Mouse (Mus musculus): ENCODE measurements around the gene Lgr4. TPM values are rescaled to one million over a fixed set of nuclear protein-coding genes. Genes with fewer than 3 reads are reported as not detected.

The Lgr4 gene
- polyA plus RNA-seq, 2 experiments, result 3.0 to 3.9 TPM

DNA sequence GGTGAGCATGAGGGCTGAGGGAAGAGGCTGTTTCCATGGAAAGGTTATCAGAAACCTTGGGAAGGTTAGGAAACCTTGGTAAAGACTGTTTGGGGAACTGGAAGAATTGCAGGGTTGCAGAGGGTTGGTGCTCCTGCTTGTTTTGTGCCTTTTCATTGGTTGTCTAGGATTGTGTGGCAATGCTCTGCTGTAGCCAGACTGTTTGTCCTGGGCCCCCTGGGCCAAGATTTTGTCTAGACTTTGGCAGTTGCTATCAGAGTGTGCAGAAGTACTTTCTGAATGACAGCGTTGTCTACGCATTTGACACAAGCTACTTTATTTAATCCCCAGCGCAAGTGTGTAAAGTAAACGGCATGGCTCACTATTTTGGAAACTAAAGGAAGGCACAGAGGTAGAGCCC lies 33.6 kb downstream of the Lgr4 start:
- H3K4me2 ChIP-seq (ENCODE audit: low read depth), result no peak overlapping the region
- peak in 1 of 3 experiments; percentile 22 for DNase-seq (ENCODE audit: low read depth in 3 of 3, low spot score in 3 of 3)
- no peak for TF ChIP-seq EP300 (IDR thresholded peaks at IDR 0.05; ENCODE audit: low read depth)
- H3K36me3 ChIP-seq (replicated peaks; ENCODE audit: control insufficient read depth, insufficient read depth, low read depth), result no peaks in the 10 kb centered on the region
- no peaks in the 10 kb centered on the region for H3K27me3 ChIP-seq (ENCODE audit: control insufficient read depth, insufficient read depth, low read length)
- H3K4me1 ChIP-seq (replicated peaks; ENCODE audit: control insufficient read depth in 2 of 2, insufficient read depth in 2 of 2, low read length in 1 of 2), result peaks cover 0 to 32% of the 10 kb centered on the region in 2 experiments; a peak in 3 of 4 replicates
- H3K9me3 ChIP-seq (ENCODE audit: control insufficient read depth, low read length), result no peaks in the 10 kb centered on the region
- H3K27ac ChIP-seq, result no peak overlapping the region
- 34% methylated on average over 4 of the region's 4 CpGs for WGBS (ENCODE audit: insufficient replicate concordance)
- no peak overlapping the region for H3K4me3 ChIP-seq (ENCODE audit: insufficient read depth in 1 of 2, low read depth in 2 of 2, low read length in 2 of 2)
- peak; percentile 57; the same call in 1 of the 2 replicates for ATAC-seq (ENCODE audit: insufficient read depth)
- H3K9ac ChIP-seq (replicated peaks), result no peak overlapping the region

DNA sequence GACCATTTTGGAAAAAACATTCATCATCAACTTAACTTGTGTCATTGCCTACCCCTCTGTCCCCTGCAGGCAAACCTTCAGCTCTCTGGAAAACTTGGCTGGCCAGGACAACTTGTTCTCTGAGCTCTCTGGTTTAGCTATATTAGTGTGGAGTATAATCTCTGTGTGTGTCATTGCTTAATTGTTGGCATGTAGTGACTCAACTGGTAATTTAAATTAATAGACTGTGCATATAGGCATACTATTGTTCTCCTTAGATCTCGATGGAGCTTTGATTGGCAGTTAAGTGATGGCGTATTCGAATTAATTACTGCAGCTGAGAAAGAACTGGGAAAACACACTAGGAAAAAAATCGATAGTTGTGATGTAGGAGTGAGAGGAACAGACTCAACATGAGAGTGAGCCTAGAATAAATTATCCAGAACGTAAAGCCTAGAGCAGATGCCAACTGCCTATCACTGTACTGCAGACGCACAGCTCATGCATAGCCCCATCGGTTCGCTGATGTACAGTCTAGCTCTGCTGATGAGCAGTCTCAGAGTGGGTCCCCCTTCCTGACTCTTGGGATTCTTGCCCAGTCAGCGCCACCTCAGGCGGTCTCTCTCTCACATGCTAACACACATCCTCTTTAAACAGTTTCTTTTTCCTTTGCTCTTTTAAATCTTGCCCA lies 35.7 kb downstream of the Lgr4 start:
- Histone ChIP-seq H3K4me3 (ENCODE audit: insufficient read depth in 1 of 2, low read depth in 2 of 2, low read length in 2 of 2) (no peak overlapping the region), H3K4me1 (replicated peaks; ENCODE audit: control insufficient read depth in 2 of 2, insufficient read depth in 2 of 2, low read length in 1 of 2) (peaks cover 0 to 32% of the 10 kb centered on the region in 2 experiments; a peak in 3 of 4 replicates), H3K36me3 (replicated peaks; ENCODE audit: control insufficient read depth, insufficient read depth, low read depth) (no peaks in the 10 kb centered on the region), H3K9me3 (ENCODE audit: control insufficient read depth, low read length) (no peaks in the 10 kb centered on the region), H3K27me3 (ENCODE audit: control insufficient read depth, insufficient read depth, low read length) (no peaks in the 10 kb centered on the region), H3K27ac (no peak overlapping the region), H3K9ac (replicated peaks) (no peak overlapping the region), H3K4me2 (ENCODE audit: low read depth) (no peak overlapping the region)
- DNase-seq (ENCODE audit: low read depth in 3 of 3, low spot score in 3 of 3) (no peak), ATAC-seq (ENCODE audit: insufficient read depth) (no peak)
- WGBS (ENCODE audit: insufficient replicate concordance), result 61% methylated on average over 10 of the region's 10 CpGs
- TF ChIP-seq EP300 (IDR thresholded peaks at IDR 0.05; ENCODE audit: low read depth) (no peak), CTCF (IDR thresholded peaks at IDR 0.05; ENCODE audit: low read depth) (no peak)

DNA sequence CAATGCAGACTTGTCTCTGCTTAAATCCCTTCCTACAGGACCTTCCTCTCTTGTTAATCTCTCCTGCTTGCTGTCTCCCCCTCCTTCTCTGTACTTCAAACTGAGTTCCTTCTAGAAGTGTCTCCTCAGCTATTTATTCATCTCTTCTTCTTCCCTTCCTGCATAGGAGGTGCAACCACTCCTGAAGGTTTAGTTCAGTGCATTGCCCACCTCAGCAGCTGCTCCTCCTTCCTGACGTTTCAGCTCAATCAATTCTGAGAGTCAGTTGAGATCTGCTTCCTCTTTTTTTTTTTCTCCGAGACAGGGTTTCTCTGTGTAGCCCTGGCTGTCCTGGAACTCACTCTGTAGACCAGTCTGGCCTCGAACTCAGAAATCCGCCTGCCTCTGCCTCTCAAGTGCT lies 36.4 kb downstream of the Lgr4 start:
- 22% methylated on average over 4 of the region's 4 CpGs for WGBS (ENCODE audit: insufficient replicate concordance)

GRCm38 (mm10) chr2:109955060-109955459 lies 37.6 kb downstream of the Lgr4 start:
- Histone ChIP-seq H3K36me3 (replicated peaks; ENCODE audit: control insufficient read depth, insufficient read depth, low read depth) (no peaks in the 10 kb centered on the region), H3K9ac (replicated peaks) (no peak overlapping the region), H3K27me3 (ENCODE audit: control insufficient read depth, insufficient read depth, low read length) (no peaks in the 10 kb centered on the region), H3K27ac (no peak overlapping the region), H3K4me2 (ENCODE audit: low read depth) (no peak overlapping the region), H3K4me3 (ENCODE audit: insufficient read depth in 1 of 2, low read depth in 2 of 2, low read length in 2 of 2) (no peak overlapping the region), H3K4me1 (replicated peaks; ENCODE audit: control insufficient read depth in 2 of 2, insufficient read depth in 2 of 2, low read length in 1 of 2) (peaks cover 0 to 34% of the 10 kb centered on the region in 2 experiments; a peak in 3 of 4 replicates), H3K9me3 (ENCODE audit: control insufficient read depth, low read length) (no peaks in the 10 kb centered on the region)
- no peak for DNase-seq (ENCODE audit: low read depth in 3 of 3, low spot score in 3 of 3)
- no peak for TF ChIP-seq CTCF (IDR thresholded peaks at IDR 0.05; ENCODE audit: low read depth)
- no peak for TF ChIP-seq EP300 (IDR thresholded peaks at IDR 0.05; ENCODE audit: low read depth)
- no peak for ATAC-seq (ENCODE audit: insufficient read depth)
- WGBS (ENCODE audit: insufficient replicate concordance), result 65% methylated on average over 5 of the region's 5 CpGs

More for the DNA sequence above, 36.4 kb downstream of the Lgr4 start:
- DNase-seq (ENCODE audit: low read depth in 3 of 3, low spot score in 3 of 3), result no peak
- Histone ChIP-seq H3K4me1 (replicated peaks; ENCODE audit: control insufficient read depth in 2 of 2, insufficient read depth in 2 of 2, low read length in 1 of 2) (peaks cover 0 to 32% of the 10 kb centered on the region in 2 experiments; a peak in 3 of 4 replicates), H3K36me3 (replicated peaks; ENCODE audit: control insufficient read depth, insufficient read depth, low read depth) (no peaks in the 10 kb centered on the region), H3K9ac (replicated peaks) (no peak overlapping the region), H3K27ac (no peak overlapping the region), H3K4me3 (ENCODE audit: insufficient read depth in 1 of 2, low read depth in 2 of 2, low read length in 2 of 2) (no peak overlapping the region), H3K9me3 (ENCODE audit: control insufficient read depth, low read length) (no peaks in the 10 kb centered on the region), H3K27me3 (ENCODE audit: control insufficient read depth, insufficient read depth, low read length) (no peaks in the 10 kb centered on the region), H3K4me2 (ENCODE audit: low read depth) (no peak overlapping the region)
- no peak for ATAC-seq (ENCODE audit: insufficient read depth)
- TF ChIP-seq EP300 (IDR thresholded peaks at IDR 0.05; ENCODE audit: low read depth) (no peak), CTCF (IDR thresholded peaks at IDR 0.05; ENCODE audit: low read depth) (no peak)

DNA sequence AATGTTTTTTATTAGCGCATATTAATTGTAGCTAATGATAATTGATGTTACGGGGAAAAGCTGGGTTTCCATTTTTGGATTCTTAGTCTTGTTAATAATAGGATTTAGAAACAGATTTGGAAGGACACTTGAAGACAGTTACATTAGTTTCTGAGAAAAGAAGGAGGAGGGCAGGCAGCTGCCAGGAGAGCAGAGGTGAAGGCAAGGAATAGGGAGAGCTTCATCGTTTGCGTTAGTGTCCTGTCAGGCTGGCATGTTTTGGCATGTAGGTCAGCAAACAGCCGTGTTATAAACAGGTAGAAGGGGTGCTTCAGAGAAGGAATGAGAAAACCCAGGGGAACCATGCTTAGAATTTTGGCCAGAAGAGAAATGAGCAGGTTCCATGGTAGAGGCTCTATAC lies 38.5 kb downstream of the Lgr4 start:
- no peak overlapping the region for H3K4me2 ChIP-seq (ENCODE audit: low read depth)
- TF ChIP-seq EP300 (IDR thresholded peaks at IDR 0.05; ENCODE audit: low read depth), result no peak
- TF ChIP-seq CTCF (IDR thresholded peaks at IDR 0.05; ENCODE audit: low read depth), result no peak
- H3K9me3 ChIP-seq (ENCODE audit: control insufficient read depth, low read length), result no peaks in the 10 kb centered on the region
- ATAC-seq (ENCODE audit: insufficient read depth) (no peak), DNase-seq (ENCODE audit: low read depth in 3 of 3, low spot score in 3 of 3) (no peak)
- no peak overlapping the region for H3K9ac ChIP-seq (replicated peaks)
- H3K27ac ChIP-seq, result no peak overlapping the region
- H3K36me3 ChIP-seq (replicated peaks; ENCODE audit: control insufficient read depth, insufficient read depth, low read depth), result no peaks in the 10 kb centered on the region
- H3K4me3 ChIP-seq (ENCODE audit: insufficient read depth in 1 of 2, low read depth in 2 of 2, low read length in 2 of 2), result no peak overlapping the region
- H3K27me3 ChIP-seq (ENCODE audit: control insufficient read depth, insufficient read depth, low read length), result no peaks in the 10 kb centered on the region
- WGBS (ENCODE audit: insufficient replicate concordance), result 72% methylated on average over 5 of the region's 5 CpGs
- H3K4me1 ChIP-seq (replicated peaks; ENCODE audit: control insufficient read depth in 2 of 2, insufficient read depth in 2 of 2, low read length in 1 of 2), result peaks cover 0 to 33% of the 10 kb centered on the region in 2 experiments; a peak in 3 of 4 replicates
